Mouse (Mus musculus) spleen, adult 18-20 months (tissue): ENCODE data around the gene Pla1a.
A peak's percentile ranks its signal among the peaks of the same experiment; 100 is the strongest.

Experiments
- DNase-seq, 2 experiments: peaks; one replicate each; pipeline ENCODE4 v3.0.0; 2022; ENCODE audit warnings: mixed read lengths in 2 of 2

Gene Pla1a

GRCm38 (mm10) chr16:38385700-38386099, 47.2 kb downstream of the Pla1a start:
- DNase-seq = no peak

- DNase-seq = no peak
Measured at GRCm38 (mm10) chr16:38385184-38385634, 47.7 kb downstream of the Pla1a start.

GRCm38 (mm10) chr16:38383683-38384082, 49.3 kb downstream of the Pla1a start:
- no peak for DNase-seq

GRCm38 (mm10) chr16:38379926-38380325, 53.0 kb downstream of the Pla1a start:
- no peak for DNase-seq

GRCm38 (mm10) chr16:38379493-38379892, 53.5 kb downstream of the Pla1a start:
- no peak for DNase-seq

- DNase-seq = no peak
Measured at GRCm38 (mm10) chr16:38379088-38379487, 53.9 kb downstream of the Pla1a start.

- no peak for DNase-seq
Measured at GRCm38 (mm10) chr16:38378591-38378990, 54.4 kb downstream of the Pla1a start.

GRCm38 (mm10) chr16:38377546-38377945, 55.4 kb downstream of the Pla1a start:
- no peak for DNase-seq

GRCm38 (mm10) chr16:38376841-38377249, 56.1 kb downstream of the Pla1a start:
- no peak for DNase-seq

GRCm38 (mm10) chr16:38376163-38376840, 56.6 kb downstream of the Pla1a start:
- DNase-seq = peak in 1 of 2 experiments; percentile 33

GRCm38 (mm10) chr16:38375182-38375581, 57.8 kb downstream of the Pla1a start:
- DNase-seq = no peak

GRCm38 (mm10) chr16:38374379-38375140, 58.4 kb downstream of the Pla1a start:
- no peak for DNase-seq

GRCm38 (mm10) chr16:38373941-38374340, 59.0 kb downstream of the Pla1a start:
- DNase-seq = no peak

- no peak for DNase-seq
Measured at GRCm38 (mm10) chr16:38373439-38373838, 59.5 kb downstream of the Pla1a start.

- no peak for DNase-seq
Measured at GRCm38 (mm10) chr16:38372876-38373275, 60.1 kb downstream of the Pla1a start.

- DNase-seq = no peak
Measured at GRCm38 (mm10) chr16:38371705-38372296, 61.1 kb downstream of the Pla1a start.

- no peak for DNase-seq
Measured at GRCm38 (mm10) chr16:38370633-38371374, 62.1 kb downstream of the Pla1a start.

- DNase-seq = no peak
Measured at GRCm38 (mm10) chr16:38369992-38370484, 62.9 kb downstream of the Pla1a start.

GRCm38 (mm10) chr16:38369431-38369830, 63.5 kb downstream of the Pla1a start:
- no peak for DNase-seq

GRCm38 (mm10) chr16:38369000-38369399, 63.9 kb downstream of the Pla1a start:
- DNase-seq = no peak

GRCm38 (mm10) chr16:38368336-38368735, 64.6 kb downstream of the Pla1a start:
- DNase-seq = no peak

- no peak for DNase-seq
Measured at GRCm38 (mm10) chr16:38366231-38366630, 66.7 kb downstream of the Pla1a start.

- DNase-seq = no peak
Measured at GRCm38 (mm10) chr16:38365390-38365789, 67.6 kb downstream of the Pla1a start.
